Mouse (Mus musculus): ENCODE results near the gene Cmtm3. TPM values are rescaled to one million over a fixed set of nuclear protein-coding genes. Genes with fewer than 3 reads are reported as not detected.
"Not testable (repeated sequence)": the region's sequence is repeated elsewhere in the genome, so short reads cannot be mapped to it uniquely, and the experiment has no call there.

Cmtm3 gene
- polyA plus RNA-seq (2015; fragmentation: Nextera tagmentation; extraction: Ambion mirVana), result 152 and 174 TPM in 2 replicates

GRCm38 (mm10) chr8:104339229-104339982, at the start of gene Cmtm3:
Cmtm3 (plus strand) TSS chr8:104339410.
- Histone ChIP-seq H3K27me3 (no peaks in the 10 kb centered on the region), H3K4me1 (peaks cover 40% of the 10 kb centered on the region), H3K9ac (peak within 1 kb of the TSS; percentile 88), H3K4me3 (replicated peaks) (peak within 1 kb of the TSS; percentile 79), H3K9me3 (replicated peaks) (no peaks in the 10 kb centered on the region), H3K4me2 (peak within 1 kb of the TSS; percentile 82), H3K36me3 (peaks cover 7% of the 10 kb centered on the region; the same call in 1 of the 2 replicates), H3K27ac (peak within 1 kb of the TSS; percentile 91)
- ATAC-seq (replicated peaks; ENCODE audit: low FRiP score), result 0 out of 2 replicates have a peak, but pooled peaks have one; percentile 1
- 12% methylated on average over 16 of the region's 18 CpGs for WGBS

GRCm38 (mm10) chr8:104293081-104293480, 46.1 kb upstream of the Cmtm3 start, which contains the start of gene Cmtm2a:
Cmtm2a (minus strand) TSS chr8:104293181.
- H3K4me3 ChIP-seq (replicated peaks); H3K4me1 ChIP-seq; ATAC-seq (replicated peaks; ENCODE audit: low FRiP score); H3K4me2 ChIP-seq; H3K9me3 ChIP-seq (replicated peaks); H3K27me3 ChIP-seq; H3K9ac ChIP-seq; H3K36me3 ChIP-seq; H3K27ac ChIP-seq: not testable (repeated sequence)
- 85% methylated on average over 12 of the region's 12 CpGs for WGBS

GRCm38 (mm10) chr8:104294396-104294795, 44.8 kb upstream of the Cmtm3 start:
- whole genome bisulfite sequencing, result 88% methylated on average over 1 of the region's 1 CpGs
- Histone ChIP-seq H3K4me2 (no peak overlapping the region), H3K9ac (no peak overlapping the region), H3K4me3 (replicated peaks) (no peak overlapping the region), H3K9me3 (replicated peaks) (no peaks in the 10 kb centered on the region), H3K4me1 (no peaks in the 10 kb centered on the region), H3K36me3 (no peaks in the 10 kb centered on the region), H3K27ac (no peak overlapping the region), H3K27me3 (no peaks in the 10 kb centered on the region)
- ATAC-seq (replicated peaks; ENCODE audit: low FRiP score), result no peak

GRCm38 (mm10) chr8:104301577-104301976, 37.6 kb upstream of the Cmtm3 start:
- H3K4me2 ChIP-seq; H3K27me3 ChIP-seq; H3K4me1 ChIP-seq; H3K4me3 ChIP-seq (replicated peaks); H3K27ac ChIP-seq; ATAC-seq (replicated peaks; ENCODE audit: low FRiP score); H3K36me3 ChIP-seq; H3K9ac ChIP-seq; H3K9me3 ChIP-seq (replicated peaks): not testable (repeated sequence)
- WGBS, result 14% methylated on average over 3 of the region's 3 CpGs

GRCm38 (mm10) chr8:104302536-104302935, 36.7 kb upstream of the Cmtm3 start:
- not testable (repeated sequence) for H3K9ac ChIP-seq; H3K27ac ChIP-seq; H3K27me3 ChIP-seq; H3K9me3 ChIP-seq (replicated peaks); H3K4me1 ChIP-seq; H3K4me2 ChIP-seq; H3K4me3 ChIP-seq (replicated peaks); ATAC-seq (replicated peaks; ENCODE audit: low FRiP score); H3K36me3 ChIP-seq
- 89% methylated on average over 4 of the region's 4 CpGs for WGBS

GRCm38 (mm10) chr8:104304962-104305361, 34.2 kb upstream of the Cmtm3 start:
- Histone ChIP-seq H3K4me3 (replicated peaks) (no peak overlapping the region), H3K9ac (no peak overlapping the region), H3K27ac (no peak overlapping the region), H3K4me2 (no peak overlapping the region), H3K9me3 (replicated peaks) (no peaks in the 10 kb centered on the region), H3K4me1 (peaks cover 4% of the 10 kb centered on the region; the same call in 1 of the 2 replicates), H3K36me3 (no peaks in the 10 kb centered on the region), H3K27me3 (no peaks in the 10 kb centered on the region)
- WGBS, result 90% methylated on average over 11 of the region's 11 CpGs
- no peak for ATAC-seq (replicated peaks; ENCODE audit: low FRiP score)

- not testable (repeated sequence) for H3K27me3 ChIP-seq; H3K4me2 ChIP-seq; H3K27ac ChIP-seq; H3K4me3 ChIP-seq (replicated peaks); H3K4me1 ChIP-seq; ATAC-seq (replicated peaks; ENCODE audit: low FRiP score); H3K9me3 ChIP-seq (replicated peaks); H3K9ac ChIP-seq; H3K36me3 ChIP-seq
- 52% methylated on average over 6 of the region's 6 CpGs for WGBS
Observed at GRCm38 (mm10) chr8:104308341-104308740, 30.9 kb upstream of the Cmtm3 start.

- not testable (repeated sequence) for H3K36me3 ChIP-seq; H3K9ac ChIP-seq; H3K27me3 ChIP-seq; H3K4me3 ChIP-seq (replicated peaks); H3K4me1 ChIP-seq; H3K27ac ChIP-seq; H3K9me3 ChIP-seq (replicated peaks); ATAC-seq (replicated peaks; ENCODE audit: low FRiP score); H3K4me2 ChIP-seq
- 87% methylated on average over 36 of the region's 36 CpGs for WGBS
Observed at GRCm38 (mm10) chr8:104309441-104310155, 29.6 kb upstream of the Cmtm3 start, which contains the start of the genes Gm45711 and Cmtm1. Gm45711 (minus strand) TSS chr8:104310081. Cmtm1 (minus strand) TSS chr8:104310145.

GRCm38 (mm10) chr8:104312023-104312422, 27.2 kb upstream of the Cmtm3 start:
- not testable (repeated sequence) for H3K27me3 ChIP-seq; H3K4me1 ChIP-seq; H3K9ac ChIP-seq; H3K36me3 ChIP-seq; H3K27ac ChIP-seq; H3K9me3 ChIP-seq (replicated peaks); ATAC-seq (replicated peaks; ENCODE audit: low FRiP score); H3K4me2 ChIP-seq; H3K4me3 ChIP-seq (replicated peaks)
- 88% methylated on average over 3 of the region's 3 CpGs for WGBS

GRCm38 (mm10) chr8:104313311-104313710, 25.9 kb upstream of the Cmtm3 start:
- Histone ChIP-seq H3K27ac (no peak overlapping the region), H3K4me3 (replicated peaks) (no peak overlapping the region), H3K9me3 (replicated peaks) (no peaks in the 10 kb centered on the region), H3K4me1 (no peaks in the 10 kb centered on the region), H3K4me2 (no peak overlapping the region), H3K27me3 (no peaks in the 10 kb centered on the region), H3K9ac (no peak overlapping the region), H3K36me3 (no peaks in the 10 kb centered on the region)
- ATAC-seq (replicated peaks; ENCODE audit: low FRiP score), result no peak
- 66% methylated on average over 4 of the region's 4 CpGs for WGBS

- not testable (repeated sequence) for H3K27ac ChIP-seq; ATAC-seq (replicated peaks; ENCODE audit: low FRiP score); H3K27me3 ChIP-seq; H3K4me2 ChIP-seq; H3K4me3 ChIP-seq (replicated peaks); H3K9ac ChIP-seq; H3K4me1 ChIP-seq; H3K9me3 ChIP-seq (replicated peaks); H3K36me3 ChIP-seq
- 86% methylated on average over 11 of the region's 11 CpGs for WGBS
Observed at GRCm38 (mm10) chr8:104321267-104321666, 17.9 kb upstream of the Cmtm3 start, which contains the start of gene Gm11020. Gm11020 (plus strand) TSS chr8:104321567.

- not testable (repeated sequence) for H3K9me3 ChIP-seq (replicated peaks); ATAC-seq (replicated peaks; ENCODE audit: low FRiP score)
- WGBS, result 82% methylated on average over 12 of the region's 12 CpGs
Observed at GRCm38 (mm10) chr8:104321930-104322329, 17.3 kb upstream of the Cmtm3 start, which contains the start of gene Cmtm2b. Cmtm2b (plus strand) TSS chr8:104322230.

More at GRCm38 (mm10) chr8:104321930-104322329, 17.3 kb upstream of the Cmtm3 start, which contains the start of gene Cmtm2b:
- not testable (repeated sequence) for H3K4me3 ChIP-seq (replicated peaks); H3K36me3 ChIP-seq; H3K4me2 ChIP-seq; H3K27ac ChIP-seq; H3K4me1 ChIP-seq; H3K9ac ChIP-seq; H3K27me3 ChIP-seq
